Mouse (Mus musculus) lung, postnatal 0 days (tissue): ENCODE data around the gene Anapc4. TPM values are rescaled to one million over a fixed set of nuclear protein-coding genes. Genes with fewer than 3 reads are reported as not detected.

Source experiments
- ATAC-seq: fragments of 200-750 bp; cut with Nextera tagmentation; 2 replicates; pipeline ENCODE4 v1.8.0; 2017; ENCODE audit warnings: moderate library complexity
- DNase-seq: peaks from one replicate; pipeline ENCODE4 v3.0.0-alpha.2; 2016; ENCODE audit warnings: low spot score
- H3K27ac ChIP-seq: fragments of 300-500 bp; sonication (generic); 2 replicates; pipeline ENCODE4 v1.5.1; 2014; ENCODE audit warnings: antibody characterized with exemption, mild to moderate bottlenecking, low read length, mixed read lengths
- H3K27me3 ChIP-seq: fragments of 300-500 bp; sonication (generic); replicated peaks from 2 replicates; pipeline ENCODE4 v1.6.1; 2014; ENCODE audit warnings: low read length, mixed read lengths; ENCODE audit not compliant: insufficient read depth
- H3K36me3 ChIP-seq: fragments of 300-500 bp; sonication (generic); 2 replicates; pipeline ENCODE4 v1.6.1; 2014; ENCODE audit warnings: low read length, mixed read lengths; ENCODE audit not compliant: insufficient read depth
- H3K4me1 ChIP-seq: fragments of 300-500 bp; sonication (generic); 2 replicates; pipeline ENCODE4 v1.6.1; 2014; ENCODE audit warnings: antibody characterized with exemption, low read depth, low read length, mixed read lengths; ENCODE audit not compliant: insufficient read depth
- H3K4me2 ChIP-seq: fragments of 300-500 bp; sonication (generic); replicated peaks from 2 replicates; pipeline ENCODE4 v1.6.1; 2014; ENCODE audit warnings: low read depth, mild to moderate bottlenecking, low read length, moderate library complexity, mixed read lengths
- H3K4me3 ChIP-seq: fragments of 300-500 bp; sonication (generic); 2 replicates; pipeline ENCODE4 v1.5.1; 2014; ENCODE audit warnings: low read depth, low read length
- H3K9ac ChIP-seq: fragments of 300-500 bp; sonication (generic); replicated peaks from 2 replicates; pipeline ENCODE4 v1.6.1; 2014; ENCODE audit warnings: low read depth, mild to moderate bottlenecking
- H3K9me3 ChIP-seq: fragments of 300-500 bp; sonication (generic); 2 replicates; pipeline ENCODE4 v1.6.1; 2016; ENCODE audit warnings: low read length, mixed read lengths
- CTCF ChIP-seq: IDR thresholded peaks from 2 replicates; pipeline ENCODE4 v1.5.1; 2016; ENCODE audit warnings: antibody characterized with exemption, mild to moderate bottlenecking
- EP300 ChIP-seq: IDR thresholded peaks from 2 replicates; pipeline ENCODE4 v1.6.1; 2016; ENCODE audit warnings: antibody characterized with exemption, mild to moderate bottlenecking, control low read depth
- WGBS: fragments of 180-500 bp; shearing (Covaris S2); extraction: QIAGEN DNeasy Blood & Tissue Kit; methylation state at CpG from one replicate; pipeline ENCODE4 v1.1.7; 2014; 5-methylcytosine and 5-hydroxymethylcytosine counted together
- polyA plus RNA-seq: library from polyadenylated mRNA; unstranded; fragments of >200 nt; fragmentation: Nextera tagmentation; extraction: Ambion mirVana; gene quantifications from 2 replicates; pipeline ENCODE4 v1.2.1, GENCODE M21; 2015

Anapc4 gene
- polyA plus RNA-seq, 1 experiment from 2014 or later, result 65.3 TPM

DNA sequence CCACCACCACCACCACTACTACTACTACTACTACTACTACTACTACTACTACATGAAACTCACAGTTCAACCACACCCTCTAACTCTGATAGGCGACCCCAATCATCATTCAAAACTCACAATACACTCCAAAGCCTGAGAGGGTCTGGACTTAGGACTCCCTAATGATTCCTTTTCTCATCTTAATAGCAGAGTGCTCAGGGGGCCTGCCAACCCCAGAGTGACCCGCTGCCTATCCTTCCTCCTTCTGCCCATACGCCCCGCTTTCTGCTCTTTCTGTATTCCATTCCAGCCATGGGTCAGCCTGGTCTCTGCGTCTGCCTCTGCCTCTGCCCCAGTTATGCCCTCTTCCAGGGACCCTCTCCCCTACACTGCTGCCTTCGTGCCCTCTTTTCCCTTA is 46.1 kb downstream of the Anapc4 start:
- no peak overlapping the region for H3K27ac ChIP-seq
- WGBS, result 91% methylated on average over 6 of the region's 6 CpGs
- H3K9ac ChIP-seq, result no peak overlapping the region
- H3K27me3 ChIP-seq, result no peaks in the 10 kb centered on the region
- no peaks in the 10 kb centered on the region for H3K4me1 ChIP-seq
- no peak for DNase-seq
- no peak overlapping the region for H3K4me2 ChIP-seq
- TF ChIP-seq CTCF, result no peak
- no peak for TF ChIP-seq EP300
- H3K9me3 ChIP-seq, result no peaks in the 10 kb centered on the region
- H3K36me3 ChIP-seq, result no peaks in the 10 kb centered on the region
- H3K4me3 ChIP-seq, result no peak overlapping the region
- ATAC-seq, result no peak

DNA sequence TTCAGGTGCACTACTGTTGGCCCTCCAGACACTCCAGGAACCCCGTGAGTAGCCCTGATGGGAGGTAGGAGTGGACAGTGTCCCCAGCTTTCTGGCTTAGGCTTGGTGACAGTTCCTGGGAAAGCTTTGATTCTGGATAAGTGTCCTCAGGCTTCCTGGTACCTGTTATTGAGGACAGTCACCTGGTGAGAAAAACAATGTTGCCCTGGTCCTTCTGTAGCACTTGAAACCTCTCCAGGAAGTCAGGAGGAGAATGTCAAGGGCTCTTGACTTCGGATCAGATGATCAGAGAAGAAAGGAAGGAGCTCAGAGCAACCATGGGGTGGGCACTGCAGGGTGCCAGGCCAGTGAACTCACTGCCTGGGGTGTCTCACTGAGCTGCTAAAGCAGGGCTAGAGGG is 48.6 kb downstream of the Anapc4 start:
- DNase-seq, result peak; percentile 88
- Histone ChIP-seq H3K27ac (peak overlapping the region; percentile 64; the same call in 1 of the 2 replicates), H3K4me1 (no peaks in the 10 kb centered on the region), H3K9ac (no peak overlapping the region), H3K4me3 (no peak overlapping the region), H3K36me3 (no peaks in the 10 kb centered on the region), H3K9me3 (no peaks in the 10 kb centered on the region), H3K4me2 (no peak overlapping the region), H3K27me3 (no peaks in the 10 kb centered on the region)
- WGBS, result 23% methylated on average over 2 of the region's 2 CpGs
- no peak for TF ChIP-seq CTCF
- TF ChIP-seq EP300, result peak; percentile 99
- ATAC-seq, result peak; percentile 87

GRCm38 (mm10) chr5:52887085-52887484 is 53.3 kb downstream of the Anapc4 start:
- Histone ChIP-seq H3K4me2 (no peak overlapping the region), H3K9me3 (no peaks in the 10 kb centered on the region), H3K4me1 (no peaks in the 10 kb centered on the region), H3K36me3 (no peaks in the 10 kb centered on the region), H3K9ac (no peak overlapping the region), H3K27me3 (no peaks in the 10 kb centered on the region), H3K4me3 (no peak overlapping the region), H3K27ac (no peak overlapping the region)
- DNase-seq (peak; percentile 76), ATAC-seq (no peak)
- 34% methylated on average over 12 of the region's 12 CpGs for WGBS
- TF ChIP-seq CTCF, result peak; percentile 76
- TF ChIP-seq EP300, result 0 out of 2 replicates have a peak, but pooled peaks have one; percentile 8

DNA sequence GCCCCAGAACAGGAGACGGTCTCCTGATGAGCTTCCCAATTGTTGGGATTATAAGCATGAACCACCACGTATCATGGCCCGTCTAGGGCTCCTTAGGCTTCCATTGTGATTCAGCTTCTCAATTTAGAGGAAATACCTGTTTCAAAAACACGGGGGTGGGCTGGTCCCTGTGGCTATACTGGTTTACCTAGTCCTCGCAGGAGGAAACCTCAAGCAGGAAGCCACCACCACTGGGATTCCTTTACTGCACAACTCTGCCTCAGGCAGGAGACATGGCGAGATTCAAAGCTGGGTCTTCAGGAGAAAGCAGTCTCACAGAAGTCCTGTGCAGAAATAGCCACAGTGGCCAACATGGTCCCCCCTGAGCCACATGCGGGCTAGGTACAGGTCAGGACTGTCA is 56.1 kb downstream of the Anapc4 start:
- no peak for TF ChIP-seq CTCF
- no peak for TF ChIP-seq EP300
- 74% methylated on average over 7 of the region's 7 CpGs for whole genome bisulfite sequencing
- ATAC-seq (no peak), DNase-seq (no peak)
- H3K27me3 ChIP-seq, result no peaks in the 10 kb centered on the region
- H3K36me3 ChIP-seq, result no peaks in the 10 kb centered on the region
- no peaks in the 10 kb centered on the region for H3K9me3 ChIP-seq
- no peak overlapping the region for H3K4me3 ChIP-seq
- no peak overlapping the region for H3K4me2 ChIP-seq
- H3K27ac ChIP-seq, result no peak overlapping the region
- no peaks in the 10 kb centered on the region for H3K4me1 ChIP-seq
- no peak overlapping the region for H3K9ac ChIP-seq

GRCm38 (mm10) chr5:52891949-52892835 is 58.4 kb downstream of the Anapc4 start:
- no peak for TF ChIP-seq CTCF
- no peak for TF ChIP-seq EP300
- ATAC-seq, result no peak

DNA sequence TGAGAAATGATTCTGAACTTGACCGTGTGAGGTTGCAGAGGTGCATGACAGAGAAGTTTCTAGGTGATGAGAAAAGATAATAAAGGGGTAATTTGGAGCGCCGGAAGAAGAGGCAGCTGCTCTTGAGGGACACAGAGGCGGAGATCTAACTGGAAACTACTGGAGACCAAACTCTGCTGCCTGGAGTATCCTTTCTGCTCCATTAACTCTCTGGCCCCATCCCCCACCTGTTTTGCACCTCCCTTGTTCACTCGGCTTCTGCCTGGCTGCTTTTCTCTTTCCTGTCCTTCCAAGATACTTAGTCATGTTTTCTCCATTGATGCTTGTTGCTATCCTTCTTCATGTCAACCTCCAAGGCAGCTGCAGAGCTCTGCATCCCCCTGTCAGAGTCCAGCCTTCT is 60.1 kb downstream of the Anapc4 start:
- 80% methylated on average over 5 of the region's 5 CpGs for WGBS
- DNase-seq (no peak), ATAC-seq (no peak)
- no peak overlapping the region for H3K4me3 ChIP-seq
- H3K4me2 ChIP-seq, result no peak overlapping the region
- H3K27ac ChIP-seq, result no peak overlapping the region
- TF ChIP-seq CTCF, result no peak
- TF ChIP-seq EP300, result no peak
- no peaks in the 10 kb centered on the region for H3K36me3 ChIP-seq
- H3K4me1 ChIP-seq, result no peaks in the 10 kb centered on the region
- H3K27me3 ChIP-seq, result no peaks in the 10 kb centered on the region
- H3K9me3 ChIP-seq, result no peaks in the 10 kb centered on the region
- H3K9ac ChIP-seq, result no peak overlapping the region

More at GRCm38 (mm10) chr5:52891949-52892835, 58.4 kb downstream of the Anapc4 start:
- Histone ChIP-seq H3K9me3 (no peaks in the 10 kb centered on the region), H3K4me1 (no peaks in the 10 kb centered on the region), H3K27me3 (no peaks in the 10 kb centered on the region), H3K9ac (no peak overlapping the region), H3K27ac (no peak overlapping the region), H3K36me3 (no peaks in the 10 kb centered on the region), H3K4me2 (no peak overlapping the region), H3K4me3 (no peak overlapping the region)
- no peak for DNase-seq
- WGBS, result 46% methylated on average over 12 of the region's 12 CpGs
